Mouse (Mus musculus): ENCODE measurements around the gene Mrpl37.
"Not testable (repeated sequence)": the region's sequence is repeated elsewhere in the genome, so short reads cannot be mapped to it uniquely, and the experiment has no call there.

The Mrpl37 gene

GRCm38 (mm10) chr4:107066252-107067124 lies at the start of gene Mrpl37, which contains the start of gene Cyb5rl:
Gene Mrpl37 (minus strand): TSS chr4:107066868.
Gene Cyb5rl (plus strand): TSS chr4:107066988.
- peak; percentile 97 for DNase-seq

DNA sequence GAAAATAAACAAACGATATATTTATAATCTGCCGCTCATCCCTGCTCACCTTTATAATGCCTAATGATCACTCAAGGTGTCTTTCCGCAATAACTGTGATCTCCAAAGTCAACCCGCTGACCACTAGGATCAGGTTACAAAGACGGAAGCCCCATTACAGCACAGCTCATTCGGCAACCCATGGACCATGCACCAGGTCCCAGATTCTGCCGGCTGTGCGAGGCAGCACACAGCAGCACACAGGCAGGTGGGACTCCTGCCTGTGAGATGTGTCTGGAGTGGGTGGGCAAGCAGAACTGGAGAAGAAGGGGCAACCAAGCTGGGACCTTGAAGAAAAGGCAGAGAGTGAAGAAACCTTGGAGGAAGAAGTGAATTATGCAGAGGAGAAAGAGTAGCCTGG lies 47.6 kb upstream of the Mrpl37 start:
- DNase-seq: no peak

DNA sequence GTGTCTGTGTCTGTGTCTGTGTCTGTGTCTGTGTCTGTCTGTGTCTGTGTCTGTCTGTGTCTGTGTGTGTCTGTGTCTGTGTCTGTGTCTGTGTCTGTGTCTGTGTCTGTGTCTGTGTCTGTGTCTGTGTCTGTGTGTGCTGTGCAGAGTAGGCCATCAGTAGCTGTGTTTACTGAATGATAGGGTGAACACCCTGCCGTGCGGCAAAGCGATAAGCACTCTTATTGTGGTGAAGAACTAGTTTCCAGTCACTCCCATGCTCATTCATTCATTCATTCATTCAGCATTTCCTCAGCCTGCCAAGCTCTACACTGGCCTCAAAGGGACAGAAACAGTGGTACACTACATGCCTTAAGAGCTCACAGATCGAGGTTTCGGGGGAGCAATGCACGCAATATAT lies 42.5 kb upstream of the Mrpl37 start:
- DNase-seq: not testable (repeated sequence)

GRCm38 (mm10) chr4:107108291-107108731 lies 41.6 kb upstream of the Mrpl37 start:
- DNase-seq: no peak

DNA sequence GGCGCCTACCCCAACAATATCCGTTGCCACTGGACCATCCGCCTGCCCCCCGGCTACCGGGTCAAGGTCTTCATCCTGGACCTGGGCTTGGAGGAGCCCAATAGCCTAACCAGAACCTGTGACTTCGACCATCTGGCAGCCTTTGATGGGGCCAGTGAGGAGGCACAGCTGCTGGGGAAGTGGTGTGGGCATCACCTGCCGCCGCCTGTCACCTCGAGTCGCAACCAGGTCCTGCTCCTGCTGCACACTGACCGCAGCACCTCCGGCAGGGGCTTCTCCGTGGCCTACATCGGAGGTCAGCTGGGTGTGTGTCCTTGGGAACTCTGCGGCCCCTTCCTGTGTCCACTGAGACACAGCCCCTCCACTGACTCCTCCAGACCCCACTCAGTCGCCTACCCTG lies 40.1 kb upstream of the Mrpl37 start:
- no peak for DNase-seq

GRCm38 (mm10) chr4:107102220-107102619 lies 35.6 kb upstream of the Mrpl37 start:
- DNase-seq: no peak

GRCm38 (mm10) chr4:107098791-107099525 lies 32.3 kb upstream of the Mrpl37 start:
- no peak for DNase-seq

- DNase-seq: no peak
These were observed 31.7 kb upstream of the Mrpl37 start for GRCm38 (mm10) chr4:107098375-107098774.

DNA sequence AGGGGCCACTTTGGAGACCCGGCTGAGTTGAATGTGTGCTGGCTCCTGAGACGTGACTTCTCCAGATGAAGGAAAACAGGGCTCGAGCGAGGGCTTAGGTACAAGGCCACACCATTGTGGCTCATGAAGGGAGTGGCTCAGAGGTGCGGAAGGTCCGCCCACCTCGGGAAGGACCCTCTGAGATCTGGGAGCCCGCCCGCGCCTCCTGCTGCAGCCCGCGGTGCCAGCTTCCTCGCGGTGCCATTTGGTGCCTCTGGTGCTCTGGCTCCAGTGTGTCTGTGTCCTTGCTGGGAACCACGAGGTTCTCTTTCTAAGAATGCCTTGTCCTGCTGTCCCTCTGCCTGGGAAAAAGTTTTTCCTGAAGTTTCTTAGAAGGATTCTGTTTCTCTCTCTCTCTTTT lies 31.2 kb upstream of the Mrpl37 start:
- no peak for DNase-seq

- DNase-seq: no peak
These were observed 30.2 kb upstream of the Mrpl37 start, which contains the start of gene Cdcp2 for GRCm38 (mm10) chr4:107096841-107097373. Gene Cdcp2 (plus strand): TSS chr4:107096891.

GRCm38 (mm10) chr4:107096043-107096442 lies 29.4 kb upstream of the Mrpl37 start:
- DNase-seq: no peak

GRCm38 (mm10) chr4:107094484-107095187 lies 28.0 kb upstream of the Mrpl37 start:
- DNase-seq: no peak

DNA sequence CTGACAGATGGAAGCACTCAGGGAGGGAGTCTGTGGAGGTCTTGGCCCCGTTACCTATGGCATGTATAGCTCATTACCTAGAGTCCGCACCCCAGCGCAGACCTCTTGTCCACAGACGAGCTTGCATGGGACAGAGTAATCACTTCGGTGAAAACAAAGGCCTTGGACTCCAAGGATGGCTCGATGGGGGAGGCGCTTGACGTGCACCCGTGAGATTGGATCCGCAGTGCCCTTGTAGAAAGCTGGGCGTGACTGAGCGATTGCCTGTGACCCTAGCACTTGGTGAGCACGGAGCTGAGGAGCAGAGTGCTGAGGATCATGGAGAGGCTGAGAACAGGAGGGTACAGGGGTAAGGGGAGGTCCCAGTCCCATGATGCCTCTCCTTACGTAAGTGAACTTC lies 25.0 kb upstream of the Mrpl37 start:
- no peak for DNase-seq

DNA sequence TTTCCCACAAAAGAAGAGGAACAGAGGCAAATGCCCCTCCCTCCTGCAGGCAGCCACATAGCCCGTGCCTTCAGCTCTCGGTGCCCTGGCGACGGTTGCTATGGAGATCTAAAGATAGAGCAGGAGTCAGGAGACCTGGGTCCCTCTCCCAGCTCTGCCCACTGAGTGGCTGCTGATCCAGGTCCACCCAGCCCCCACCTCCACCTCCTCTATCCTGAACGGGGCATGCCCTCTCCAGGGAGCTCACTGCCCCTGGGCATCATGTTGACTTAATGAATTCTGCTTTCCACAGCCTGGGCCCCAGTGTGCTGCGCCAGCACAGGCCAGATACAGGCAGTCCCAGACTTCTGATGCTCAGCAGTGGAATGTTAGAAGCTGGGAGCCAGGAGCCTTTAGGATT lies 18.2 kb upstream of the Mrpl37 start:
- DNase-seq: peak; percentile 93

DNA sequence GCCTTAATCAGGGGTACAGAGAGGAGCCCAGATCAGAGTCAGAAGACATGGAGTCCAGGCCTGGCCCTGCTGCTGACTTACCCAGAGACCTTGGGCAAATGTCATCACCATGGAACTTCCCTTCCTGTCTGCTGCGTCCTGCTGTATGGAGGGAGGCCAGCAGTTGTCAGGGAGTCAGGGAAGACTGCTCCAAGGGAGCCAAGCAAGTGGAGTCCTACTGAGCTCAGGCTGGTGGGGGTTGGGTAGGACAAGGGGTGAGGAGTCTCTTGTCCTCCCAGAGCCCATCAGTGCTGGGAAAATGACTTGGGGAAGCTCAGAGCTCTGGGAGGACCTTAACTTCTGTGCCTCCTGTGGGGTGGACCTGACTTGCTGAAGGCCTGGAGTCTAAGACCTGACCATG lies 17.7 kb upstream of the Mrpl37 start:
- no peak for DNase-seq

DNA sequence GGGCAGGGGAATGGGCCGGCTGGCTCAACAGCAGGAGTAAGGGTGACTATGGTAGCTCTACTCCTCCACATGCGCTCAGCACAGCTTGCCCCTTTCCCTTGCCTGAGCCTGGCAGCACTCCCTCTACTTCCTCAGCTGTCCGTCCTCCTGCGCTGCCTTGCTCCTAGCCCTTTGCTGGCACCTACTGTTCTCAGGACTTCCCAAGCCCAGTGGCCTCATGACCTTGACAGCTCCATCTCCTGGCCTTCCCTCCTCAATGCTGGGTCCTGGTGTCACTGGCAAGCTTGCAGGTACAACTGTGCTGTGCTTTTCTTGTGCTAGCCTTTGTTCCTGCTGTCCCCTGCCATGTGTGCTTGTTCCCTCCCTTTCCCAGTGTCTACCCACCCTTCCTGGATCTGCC lies 16.5 kb upstream of the Mrpl37 start:
- DNase-seq: no peak

DNA sequence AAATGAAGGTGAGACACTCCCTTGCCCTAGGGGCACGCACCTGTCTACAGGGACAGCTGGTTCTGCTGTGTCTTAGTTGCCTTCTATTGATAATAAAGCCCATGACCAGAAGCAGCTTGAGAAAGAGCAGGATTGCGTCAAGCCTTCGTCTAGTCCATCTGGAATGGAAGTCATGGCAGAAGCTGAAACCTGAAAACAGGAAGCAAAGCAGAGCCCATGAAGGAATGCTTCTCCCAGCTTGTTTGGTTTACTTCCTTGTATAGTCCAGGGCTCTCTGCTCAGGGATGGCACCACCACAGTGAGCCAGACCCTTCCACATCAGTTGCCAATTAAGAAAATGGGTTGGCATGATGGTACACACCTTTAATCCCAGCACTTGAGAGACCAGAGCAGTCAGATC lies 15.5 kb upstream of the Mrpl37 start:
- no peak for DNase-seq

DNA sequence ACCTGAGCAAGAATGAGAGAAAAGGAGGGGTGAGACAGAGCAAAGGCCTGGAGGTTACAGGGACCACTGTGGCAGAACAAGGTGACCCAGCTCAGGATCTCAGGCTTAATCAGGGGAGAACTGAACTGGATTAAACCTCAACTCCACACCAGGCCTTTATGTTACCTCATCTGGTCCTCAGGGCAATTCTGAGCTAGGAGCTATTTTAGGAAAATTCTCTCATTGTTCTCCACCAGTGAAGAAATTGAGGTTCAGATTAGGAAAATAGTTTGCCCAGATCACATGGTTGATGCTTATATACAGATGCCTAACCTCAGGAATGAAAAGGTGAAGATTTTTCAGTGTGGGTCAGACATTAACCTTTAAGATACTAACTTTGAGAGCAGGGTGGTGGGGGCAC lies 13.0 kb upstream of the Mrpl37 start:
- no peak for DNase-seq

DNA sequence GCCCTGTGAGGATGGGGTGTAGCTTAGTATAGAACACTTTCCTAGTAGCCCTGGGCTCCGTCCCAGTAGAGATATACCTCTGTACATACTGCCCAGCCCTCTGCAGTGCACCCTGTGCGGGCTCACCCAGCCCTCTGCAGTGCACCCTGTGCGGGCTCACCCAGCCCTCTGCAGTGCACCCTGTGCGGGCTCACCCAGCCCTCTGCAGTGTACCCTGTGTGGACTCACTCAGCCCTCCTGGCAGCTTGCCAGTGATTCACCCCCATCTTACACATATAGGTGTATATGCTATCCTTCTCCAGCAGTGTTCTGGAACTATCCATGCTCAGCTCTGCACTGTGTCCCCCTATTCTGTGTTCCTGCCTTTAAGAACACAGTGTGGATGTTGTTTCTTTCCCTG lies 12.2 kb upstream of the Mrpl37 start:
- no peak for DNase-seq

- no peak for DNase-seq
These were observed 8.8 kb upstream of the Mrpl37 start for GRCm38 (mm10) chr4:107075456-107075855.

DNA sequence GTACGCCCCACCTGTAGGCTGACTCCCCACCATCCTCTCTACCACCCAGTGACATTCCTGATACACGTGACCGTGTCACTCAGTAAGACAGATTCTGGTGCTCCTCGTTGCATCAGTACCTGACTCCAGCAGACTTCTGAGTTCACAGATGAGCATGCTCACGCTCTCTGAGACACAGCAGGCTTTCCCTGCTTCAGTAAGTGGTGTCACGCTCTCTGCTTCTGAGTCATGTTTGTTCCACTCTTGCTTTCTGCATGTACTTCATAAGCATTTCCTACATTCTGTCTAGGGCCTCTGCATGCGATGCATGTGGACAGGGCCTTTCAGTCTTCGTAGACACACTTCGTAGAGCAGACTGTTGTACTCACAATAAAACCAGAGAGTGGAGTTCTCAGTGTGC lies 5.7 kb upstream of the Mrpl37 start:
- no peak for DNase-seq

DNA sequence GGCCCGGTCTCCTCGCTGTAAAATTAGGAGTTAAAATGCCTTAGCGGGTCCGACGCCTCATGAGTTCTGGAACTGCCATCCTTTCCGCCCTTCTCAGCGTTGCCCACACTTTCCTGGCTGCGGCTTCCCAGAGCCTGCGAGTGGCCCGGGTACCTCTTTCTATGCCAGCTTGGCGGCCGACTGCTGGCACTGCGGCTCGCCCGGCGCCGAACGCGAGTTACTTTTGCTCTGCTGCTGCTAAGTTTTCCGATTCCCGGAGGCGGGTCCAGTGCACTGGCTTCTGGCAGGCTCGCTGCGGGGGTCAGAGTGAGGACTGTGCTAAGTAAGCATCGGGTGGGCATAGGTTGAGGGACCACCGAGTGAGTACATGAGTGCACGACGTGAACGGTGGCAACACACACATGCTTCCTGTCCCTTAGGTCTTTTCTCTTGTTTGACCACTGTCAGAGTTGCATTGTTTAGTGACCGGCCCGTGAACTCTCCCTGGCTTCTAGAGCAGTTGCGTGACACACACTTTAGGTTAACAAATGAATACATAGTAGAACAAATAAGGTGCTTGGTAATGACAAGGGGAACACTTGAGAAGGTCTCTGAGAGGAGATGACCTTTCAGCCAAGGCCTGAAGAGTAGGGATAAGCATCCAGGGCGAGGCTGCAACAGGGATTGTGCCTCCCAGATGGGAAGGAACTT lies 628 bp upstream of the Mrpl37 start:
- DNase-seq: peak; percentile 38

Data from kidney, adult 11 months (tissue).